Mouse (Mus musculus): ENCODE measurements around the gene Gps2.

DNA sequence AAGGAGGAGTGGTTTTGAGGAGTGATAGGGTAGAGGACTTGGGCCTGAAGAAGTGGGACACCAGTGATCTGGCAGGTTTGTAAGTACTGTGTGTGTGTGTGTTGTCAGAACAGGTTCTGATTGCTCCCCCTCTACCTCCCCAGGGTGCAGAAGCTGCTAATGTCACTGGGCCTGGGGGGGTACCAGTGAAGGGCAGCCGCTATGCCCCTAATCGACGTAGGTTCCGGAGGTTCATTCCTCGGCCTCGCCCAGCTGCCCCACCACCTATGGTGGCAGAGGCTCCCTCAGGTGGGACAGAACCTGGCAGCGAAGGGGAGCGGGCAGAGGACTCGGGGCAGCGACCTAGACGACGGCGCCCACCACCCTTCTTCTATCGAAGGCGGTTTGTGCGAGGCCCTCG, 26.0 kb downstream of the Gps2 start:
- TF ChIP-seq CTCF (IDR thresholded peaks at IDR 0.05; ENCODE audit: control insufficient read depth, insufficient read depth, insufficient read length) (no peak), MYOG (IDR thresholded peaks at IDR 0.05; ENCODE audit: control insufficient read depth, extremely low read depth, insufficient read length) (no peak), USF1 (IDR thresholded peaks at IDR 0.05; ENCODE audit: low read depth) (no peak), MYOD1 (IDR thresholded peaks at IDR 0.05; ENCODE audit: control insufficient read depth, insufficient read length, low read depth) (no peak)
